Mouse (Mus musculus): Measurements from ENCODE around the gene Pdcd6ip. TPM values are rescaled to one million over a fixed set of nuclear protein-coding genes. Genes with fewer than 3 reads are reported as not detected.

The Pdcd6ip gene
- total RNA-seq, 4 experiments from 2014 or later, result 64.8 to 76.3 (median 66.6) TPM

DNA sequence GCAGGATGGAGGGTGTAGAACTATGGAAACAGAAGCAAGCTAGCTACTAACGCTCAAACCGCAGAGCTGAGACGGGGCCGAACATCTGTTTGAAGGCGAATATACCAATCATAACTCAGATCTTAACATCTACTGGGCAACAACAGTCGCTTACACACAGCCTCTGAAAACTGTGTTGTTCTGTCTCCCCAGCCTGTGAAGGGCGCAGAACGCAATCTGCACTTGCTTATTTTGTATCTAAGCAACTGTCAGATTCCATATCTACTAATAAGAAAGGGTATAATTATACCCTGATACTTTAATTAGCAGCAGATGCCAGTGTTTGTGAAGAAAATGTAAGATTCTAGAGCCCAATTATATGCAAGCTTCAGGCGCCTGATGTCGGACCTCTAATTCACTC is 81.3 kb downstream of the Pdcd6ip start:
- no peak for DNase-seq (ENCODE audit: low spot score in 2 of 2)

DNA sequence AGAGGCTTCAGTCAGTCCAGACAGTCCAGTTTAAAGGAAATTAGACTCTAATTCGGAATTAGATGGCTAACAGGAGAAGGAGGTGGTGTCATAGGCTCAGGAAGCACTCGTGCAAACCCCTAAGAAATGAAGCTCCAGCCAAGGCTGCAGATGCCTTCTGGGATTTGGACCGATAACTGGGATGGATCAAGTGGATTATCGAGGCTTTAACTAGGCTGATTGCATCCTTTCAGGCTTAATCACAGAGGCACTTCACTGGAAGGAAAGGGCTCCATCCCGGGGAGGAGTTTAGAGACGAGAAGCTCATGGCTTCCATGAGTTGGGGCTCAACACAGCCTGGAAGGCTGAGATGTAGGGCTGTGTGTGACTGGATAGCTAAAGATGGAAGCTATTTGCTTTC is 84.0 kb downstream of the Pdcd6ip start:
- no peak for DNase-seq (ENCODE audit: low spot score in 2 of 2)

DNA sequence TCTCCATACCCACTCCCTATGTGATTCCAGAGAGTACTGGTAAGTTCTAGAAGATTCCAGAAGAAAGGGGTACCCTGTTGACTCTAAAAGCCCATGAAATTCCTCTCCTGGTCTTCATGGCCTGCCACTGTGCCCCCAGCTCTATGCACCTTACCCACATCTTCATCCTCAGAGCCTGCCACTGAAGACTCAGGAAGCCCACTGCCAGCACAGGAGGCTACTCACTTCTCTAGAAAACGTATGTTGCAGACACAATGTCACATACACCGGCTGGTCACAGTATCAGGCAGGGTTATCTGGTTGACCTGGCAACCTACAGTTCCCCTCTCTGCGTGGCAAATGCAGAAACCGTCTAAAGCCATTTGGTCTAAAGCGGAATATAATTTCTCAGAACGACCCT is 91.0 kb downstream of the Pdcd6ip start:
- peak in 1 of 2 experiments; percentile 1 for DNase-seq (ENCODE audit: low spot score in 2 of 2)

DNA sequence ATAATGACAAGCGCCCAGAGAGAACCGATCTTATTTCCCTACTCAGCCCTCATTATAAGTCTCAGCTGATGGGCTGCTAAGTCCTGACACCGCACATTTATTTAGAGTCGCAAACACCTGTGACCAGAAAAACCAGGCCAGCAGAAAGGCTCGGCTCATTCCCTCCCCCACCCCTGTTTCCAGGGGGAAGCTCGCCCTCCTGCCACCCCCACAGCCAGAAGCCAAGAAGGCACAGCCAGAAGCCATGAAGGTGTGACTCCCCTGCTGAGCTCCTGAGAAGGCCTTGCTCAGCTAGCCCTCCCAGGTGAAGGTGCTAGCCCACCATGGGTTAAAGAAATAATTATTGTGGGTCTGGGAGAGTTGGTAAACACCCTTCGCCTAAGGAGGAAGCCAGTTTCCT is 97.3 kb downstream of the Pdcd6ip start:
- DNase-seq (ENCODE audit: low spot score in 2 of 2), result no peak

DNA sequence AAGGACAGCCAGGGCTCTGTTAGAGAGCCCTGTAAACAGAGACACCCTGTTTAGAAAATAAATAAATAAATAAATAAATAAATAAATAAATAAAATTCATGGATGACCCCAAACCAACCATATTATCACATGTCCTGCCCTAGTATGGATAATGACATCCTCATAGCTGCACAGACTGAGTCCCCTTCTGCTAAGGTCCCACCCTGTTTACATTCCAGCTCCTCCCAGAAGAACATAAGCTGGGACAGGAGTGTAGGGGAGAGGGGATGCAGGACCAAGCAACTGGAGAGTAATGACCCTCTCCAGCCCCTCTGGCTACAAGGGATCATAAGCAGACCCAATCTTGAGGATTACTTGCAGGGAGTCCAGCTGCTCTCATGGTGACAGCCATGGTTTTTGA is 105.9 kb downstream of the Pdcd6ip start:
- DNase-seq (ENCODE audit: low spot score in 2 of 2), result no peak

Other genes starting within 250 kb of the Pdcd6ip start
- 100 to 1,000 TPM; 201 to 222 (median 210) TPM for gene Clasp2, start 33.2 kb upstream of the Pdcd6ip start, total RNA-seq (2022)
- 10 to 100 TPM; 63.4 to 69.5 (median 68.1) TPM for gene Ubp1, start 222.7 kb upstream of the Pdcd6ip start, total RNA-seq (2022)